Mouse (Mus musculus) midbrain, embryonic 16.5 days (tissue): Measurements from ENCODE around the gene Carns1. TPM values are rescaled to one million over a fixed set of nuclear protein-coding genes. Genes with fewer than 3 reads are reported as not detected.
"Not testable (repeated sequence)": the region's sequence is repeated elsewhere in the genome, so short reads cannot be mapped to it uniquely, and the experiment has no call there.

Experiments
- ATAC-seq: fragments of 200-750 bp; cut with Nextera tagmentation; 2 replicates; pipeline ENCODE4 v1.8.0; 2017; ENCODE audit warnings: moderate TSS enrichment
- H3K27ac ChIP-seq: fragments of 300-500 bp; sonication (generic); 2 replicates; pipeline ENCODE4 v1.5.1; 2014; ENCODE audit warnings: mild to moderate bottlenecking, low read length, mixed read lengths
- H3K27me3 ChIP-seq: fragments of 300-500 bp; sonication (generic); 2 replicates; pipeline ENCODE4 v1.6.1; 2014; ENCODE audit warnings: low read depth, low read length, mixed read lengths; ENCODE audit not compliant: control insufficient read depth, insufficient read depth
- H3K36me3 ChIP-seq: fragments of 300-500 bp; sonication (generic); 2 replicates; pipeline ENCODE4 v1.6.1; 2014; ENCODE audit warnings: mild to moderate bottlenecking, low read length, moderate library complexity, mixed read lengths; ENCODE audit not compliant: control insufficient read depth, insufficient read depth
- H3K4me1 ChIP-seq: fragments of 300-500 bp; sonication (generic); 2 replicates; pipeline ENCODE4 v1.6.1; 2014; ENCODE audit warnings: mild to moderate bottlenecking, low read length, mixed read lengths; ENCODE audit not compliant: control insufficient read depth, insufficient read depth
- H3K4me2 ChIP-seq: fragments of 300-500 bp; sonication (generic); 2 replicates; pipeline ENCODE4 v1.6.1; 2014; ENCODE audit warnings: mild to moderate bottlenecking, low read length, mixed read lengths
- H3K4me3 ChIP-seq: fragments of 300-500 bp; sonication (generic); 2 replicates; pipeline ENCODE4 v1.5.1; 2014; ENCODE audit warnings: low read depth, mild to moderate bottlenecking, low read length, moderate library complexity, mixed read lengths
- H3K9ac ChIP-seq: fragments of 300-500 bp; sonication (generic); 2 replicates; pipeline ENCODE4 v1.6.1; 2014; ENCODE audit warnings: low read depth, low read length, mixed read lengths
- H3K9me3 ChIP-seq: fragments of 300-500 bp; sonication (generic); replicated peaks from 2 replicates; pipeline ENCODE4 v1.6.1; 2014; ENCODE audit warnings: mild to moderate bottlenecking, low read length, mixed read lengths; ENCODE audit not compliant: control insufficient read depth, poor library complexity, severe bottlenecking
- WGBS: fragments of 180-500 bp; shearing (Covaris S2); extraction: QIAGEN DNeasy Blood & Tissue Kit; methylation state at CpG from one replicate; pipeline ENCODE4 v1.1.7; 2014; 5-methylcytosine and 5-hydroxymethylcytosine counted together
- polyA plus RNA-seq: library from polyadenylated mRNA; unstranded; fragments of >200 nt; fragmentation: Nextera tagmentation; extraction: Ambion mirVana; gene quantifications from 2 replicates; pipeline ENCODE4 v1.2.1, GENCODE M21; 2015

Gene Carns1
- polyA plus RNA-seq, 1 experiment from 2014 or later, result 5.2 TPM

- H3K36me3 ChIP-seq, result peaks cover 13% of the 10 kb centered on the region
- 87% methylated on average over 6 of the region's 6 CpGs for WGBS
- not testable (repeated sequence) for H3K27ac ChIP-seq, H3K9me3 ChIP-seq, H3K4me1 ChIP-seq, H3K4me2 ChIP-seq, H3K4me3 ChIP-seq, ATAC-seq, H3K9ac ChIP-seq, H3K27me3 ChIP-seq
Measured at GRCm38 (mm10) chr19:4135229-4135962, 39.9 kb downstream of the Carns1 start.

GRCm38 (mm10) chr19:4134354-4134753, 40.9 kb downstream of the Carns1 start:
- no peak for ATAC-seq
- no peak overlapping the region for H3K4me3 ChIP-seq
- H3K9me3 ChIP-seq, result no peaks in the 10 kb centered on the region
- H3K4me2 ChIP-seq, result no peak overlapping the region
- no peaks in the 10 kb centered on the region; the same call in 1 of the 2 replicates for H3K4me1 ChIP-seq
- H3K9ac ChIP-seq, result no peak overlapping the region
- H3K36me3 ChIP-seq, result peaks cover 13% of the 10 kb centered on the region
- 95% methylated on average over 4 of the region's 4 CpGs for WGBS
- no peaks in the 10 kb centered on the region for H3K27me3 ChIP-seq
- no peak overlapping the region for H3K27ac ChIP-seq

DNA sequence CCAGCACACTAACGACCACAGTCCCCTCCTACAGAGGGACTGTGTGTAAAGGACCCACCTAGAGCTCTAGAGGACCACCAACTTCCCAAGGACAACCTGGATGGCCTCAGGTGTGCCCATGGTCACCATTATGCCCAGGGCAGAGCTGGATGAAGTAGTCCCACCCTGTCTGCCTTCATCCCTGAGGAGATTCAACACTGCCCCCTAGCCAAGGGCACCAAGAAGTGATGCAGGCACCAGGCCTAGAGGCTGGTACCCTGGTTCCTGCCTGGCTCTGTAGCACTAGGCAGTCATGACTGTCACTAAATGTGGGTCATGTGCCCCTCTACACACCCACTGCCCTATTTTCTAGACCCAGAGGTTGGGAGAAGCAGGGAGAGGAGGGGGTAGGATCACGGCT, 43.5 kb downstream of the Carns1 start:
- no peak overlapping the region for H3K9ac ChIP-seq
- H3K27ac ChIP-seq, result no peak overlapping the region
- peaks cover 20% of the 10 kb centered on the region for H3K36me3 ChIP-seq
- peaks cover 10% of the 10 kb centered on the region for H3K4me1 ChIP-seq
- no peak overlapping the region for H3K4me2 ChIP-seq
- no peaks in the 10 kb centered on the region for H3K9me3 ChIP-seq
- ATAC-seq, result no peak
- 93% methylated on average over 2 of the region's 2 CpGs for WGBS
- no peak overlapping the region for H3K4me3 ChIP-seq
- H3K27me3 ChIP-seq, result no peaks in the 10 kb centered on the region

GRCm38 (mm10) chr19:4131075-4131474, 44.2 kb downstream of the Carns1 start:
- no peak for ATAC-seq
- Histone ChIP-seq H3K4me3 (no peak overlapping the region), H3K4me1 (peaks cover 14% of the 10 kb centered on the region), H3K27me3 (no peaks in the 10 kb centered on the region), H3K9me3 (no peaks in the 10 kb centered on the region), H3K36me3 (peaks cover 20% of the 10 kb centered on the region), H3K4me2 (no peak overlapping the region), H3K27ac (no peak overlapping the region), H3K9ac (no peak overlapping the region)
- WGBS, result 88% methylated on average over 5 of the region's 5 CpGs

GRCm38 (mm10) chr19:4130106-4130505, 45.2 kb downstream of the Carns1 start:
- H3K9me3 ChIP-seq, result no peaks in the 10 kb centered on the region
- no peak overlapping the region for H3K4me2 ChIP-seq
- no peak overlapping the region for H3K4me3 ChIP-seq
- no peak overlapping the region for H3K27ac ChIP-seq
- no peaks in the 10 kb centered on the region for H3K27me3 ChIP-seq
- H3K9ac ChIP-seq, result no peak overlapping the region
- H3K4me1 ChIP-seq, result peaks cover 14% of the 10 kb centered on the region
- ATAC-seq, result no peak
- peaks cover 20% of the 10 kb centered on the region for H3K36me3 ChIP-seq
- 94% methylated on average over 4 of the region's 4 CpGs for WGBS

- H3K27ac ChIP-seq, result no peak overlapping the region
- no peaks in the 10 kb centered on the region for H3K9me3 ChIP-seq
- H3K4me2 ChIP-seq, result no peak overlapping the region
- 96% methylated on average over 7 of the region's 7 CpGs for WGBS
- no peak for ATAC-seq
- H3K4me3 ChIP-seq, result no peak overlapping the region
- peaks cover 20% of the 10 kb centered on the region for H3K36me3 ChIP-seq
- no peaks in the 10 kb centered on the region for H3K27me3 ChIP-seq
- peaks cover 14% of the 10 kb centered on the region for H3K4me1 ChIP-seq
- H3K9ac ChIP-seq, result no peak overlapping the region
Measured at GRCm38 (mm10) chr19:4129462-4129861, 45.8 kb downstream of the Carns1 start.

GRCm38 (mm10) chr19:4126759-4127495, 48.4 kb downstream of the Carns1 start:
- Histone ChIP-seq H3K4me1 (peaks cover 14% of the 10 kb centered on the region), H3K9ac (peak overlapping the region; percentile 83), H3K27me3 (no peaks in the 10 kb centered on the region), H3K4me2 (peak overlapping the region; percentile 86), H3K36me3 (peaks cover 10% of the 10 kb centered on the region), H3K27ac (peak overlapping the region; percentile 73), H3K4me3 (peak overlapping the region; percentile 85), H3K9me3 (no peaks in the 10 kb centered on the region)
- ATAC-seq, result no peak
- WGBS, result 70% methylated on average over 7 of the region's 7 CpGs

DNA sequence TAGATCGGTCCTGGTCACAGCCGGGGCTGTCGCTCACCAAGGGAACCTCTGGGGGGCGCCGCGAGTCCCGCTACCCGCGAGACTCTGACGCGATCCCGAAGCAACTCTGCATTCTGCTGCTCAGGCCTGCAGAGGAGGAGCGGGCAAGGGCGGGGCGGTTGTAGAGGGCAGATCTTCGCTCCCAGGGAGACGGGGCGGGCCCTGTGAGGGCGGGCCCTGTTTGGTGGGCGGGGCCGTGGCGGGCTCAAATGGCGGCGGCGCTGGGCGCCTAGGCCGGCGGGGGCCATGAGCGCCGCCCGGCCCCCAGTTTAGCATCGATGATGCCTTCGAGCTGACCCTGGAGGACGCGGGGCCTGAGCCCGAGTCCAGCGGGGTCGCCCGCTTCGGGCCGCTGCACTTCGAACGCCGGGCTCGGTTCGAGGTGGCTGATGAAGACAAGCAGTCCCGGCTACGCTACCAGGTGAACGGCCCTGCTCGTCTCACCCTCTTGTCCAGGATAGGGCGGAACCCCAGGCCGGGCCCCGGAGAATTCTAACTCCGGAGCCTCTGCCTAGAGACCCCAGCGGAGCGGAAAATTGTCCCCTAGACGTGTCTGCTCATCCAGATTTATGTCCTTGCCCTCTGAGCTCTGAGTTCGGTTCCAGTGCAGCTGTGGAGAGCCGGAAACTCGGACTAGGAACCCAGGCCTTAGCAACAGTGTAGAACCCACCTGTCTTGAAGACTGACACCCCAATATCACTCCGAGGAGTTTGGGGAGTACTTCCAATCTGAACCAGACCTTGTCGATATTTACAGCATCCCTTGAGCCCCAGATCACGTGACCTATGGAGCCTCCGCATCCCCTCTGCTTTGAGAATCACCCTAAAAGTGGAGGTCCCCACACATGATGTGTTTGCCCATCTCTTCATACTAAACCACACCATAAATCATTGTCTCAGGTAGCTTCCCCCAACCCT, 49.3 kb downstream of the Carns1 start, which contains the start of gene Aip:
Gene Aip, minus strand, starts transcription at position 118 of the 956 bp plus-strand sequence.
- WGBS, result 1% methylated on average over 52 of the region's 64 CpGs
- peak within 1 kb of the TSS; percentile 83 for H3K9ac ChIP-seq
- peak within 1 kb of the TSS; percentile 85 for H3K4me3 ChIP-seq
- peaks cover 14% of the 10 kb centered on the region for H3K4me1 ChIP-seq
- no peaks in the 10 kb centered on the region for H3K9me3 ChIP-seq
- peaks cover 6% of the 10 kb centered on the region for H3K36me3 ChIP-seq
- peak within 1 kb of the TSS; percentile 86 for H3K4me2 ChIP-seq
- peak within 1 kb of the TSS; percentile 73 for H3K27ac ChIP-seq
- no peaks in the 10 kb centered on the region for H3K27me3 ChIP-seq
- ATAC-seq, result peak; percentile 89
